18 mouse cellular contexts compared by ENCODE assay signal in genomic region chr10:84722711-84723110, GRCm38 (mm10). TPM values are rescaled to one million over a fixed set of nuclear protein-coding genes. Genes with fewer than 3 reads are reported as not detected.
DNase-seq lines count a peak whose midpoint lies in the region; ATAC-seq lines count a peak whose summit lies in the region.
"Had no signal": no experiment of that assay in that cellular context is flagged by ENCODE, and none has a peak within 500 bp of the region (broad histone marks: within the 10 kb centered on the region; RNA-seq: fewer than 3 reads in every experiment).

No protein-coding gene starts in this region.

- 0 out of 2 replicates have a peak overlapping the region, but pooled peaks have one; percentile 5 for H3K9ac ChIP-seq in heart, embryonic 11.5 days (ENCODE audit: low read depth, low read length)
- no peak overlapping the region for H3K9ac ChIP-seq in heart, embryonic 12.5 days
- no peak overlapping the region; the same call in 1 of the 2 replicates for H3K9ac ChIP-seq in midbrain, embryonic 11.5 days (ENCODE audit: low read length)
- no peak overlapping the region for H3K9ac ChIP-seq in midbrain, embryonic 16.5 days (ENCODE audit: low read depth, low read length)
- no peak overlapping the region for H3K9ac ChIP-seq in midbrain, embryonic 13.5 days (replicated peaks)
- H3K9ac ChIP-seq: forebrain, embryonic 13.5 days; heart, embryonic 15.5 days had no signal

- H3K27me3 ChIP-seq in heart, embryonic 11.5 days (ENCODE audit: control insufficient read depth, insufficient read depth, low read length), result no peaks in the 10 kb centered on the region
- H3K27me3 ChIP-seq in heart, embryonic 12.5 days (replicated peaks), result no peaks in the 10 kb centered on the region
- H3K27me3 ChIP-seq in midbrain, embryonic 11.5 days (ENCODE audit: control insufficient read depth, insufficient read depth, low read length), result no peaks in the 10 kb centered on the region
- H3K27me3 ChIP-seq in midbrain, embryonic 16.5 days (ENCODE audit: control insufficient read depth, insufficient read depth, low read depth, low read length), result no peaks in the 10 kb centered on the region
- H3K27me3 ChIP-seq in midbrain, embryonic 13.5 days, result no peaks in the 10 kb centered on the region
- H3K27me3 ChIP-seq: forebrain, embryonic 13.5 days; heart, embryonic 15.5 days had no signal

- no peak for ATAC-seq in heart, embryonic 11.5 days (replicated peaks; ENCODE audit: insufficient number of reproducible peaks, low FRiP score, low TSS enrichment)
- ATAC-seq in heart, embryonic 12.5 days (ENCODE audit: insufficient number of reproducible peaks, low FRiP score), result no peak
- no peak for ATAC-seq in midbrain, embryonic 11.5 days (ENCODE audit: low FRiP score)
- ATAC-seq in midbrain, embryonic 16.5 days, result no peak
- ATAC-seq in midbrain, embryonic 13.5 days, result peak; percentile 50; the same call in 1 of the 2 replicates
- no peak for ATAC-seq in activated CD4-positive, CD25-positive, alpha-beta regulatory T cell, adult 4 months
- ATAC-seq: forebrain, embryonic 13.5 days; hindbrain, postnatal 0 days had no signal

- no peaks in the 10 kb centered on the region for H3K4me1 ChIP-seq in heart, embryonic 11.5 days (ENCODE audit: control insufficient read depth, insufficient read depth, low read length)
- no peaks in the 10 kb centered on the region for H3K4me1 ChIP-seq in heart, embryonic 12.5 days (replicated peaks)
- H3K4me1 ChIP-seq in midbrain, embryonic 11.5 days (ENCODE audit: control insufficient read depth, insufficient read depth, low read length), result peaks cover 11% of the 10 kb centered on the region
- H3K4me1 ChIP-seq in midbrain, embryonic 16.5 days (ENCODE audit: control insufficient read depth, insufficient read depth, low read length), result 0 out of 2 replicates have a peak, but pooled peaks cover 2% of the 10 kb centered on the region
- H3K4me1 ChIP-seq in midbrain, embryonic 13.5 days (replicated peaks), result peaks cover 16% of the 10 kb centered on the region
- H3K4me1 ChIP-seq: heart, embryonic 15.5 days had no signal

- 88% methylated on average over 12 of the region's 12 CpGs for WGBS in heart, embryonic 11.5 days (ENCODE audit: insufficient replicate concordance)
- 91% methylated on average over 12 of the region's 12 CpGs for WGBS in heart, embryonic 12.5 days
- 86% methylated on average over 12 of the region's 12 CpGs for WGBS in midbrain, embryonic 11.5 days
- WGBS in midbrain, embryonic 16.5 days, result 51% methylated on average over 12 of the region's 12 CpGs
- WGBS in midbrain, embryonic 13.5 days, result 62% methylated on average over 12 of the region's 12 CpGs

- peak; percentile 80 for DNase-seq in midbrain, embryonic 11.5 days (ENCODE audit: low spot score, missing footprints)
- no peak for DNase-seq in ovary, postnatal 10 days (ENCODE audit: low spot score)
- DNase-seq: adrenal gland, postnatal 14 days; cerebellum, adult 2 months; cerebellum, postnatal 10 days; gastrocnemius, postnatal 36 days; heart, adult 11 months; heart, postnatal 14 days had no signal

- peaks cover 8% of the 10 kb centered on the region for H3K36me3 ChIP-seq in heart, embryonic 11.5 days (ENCODE audit: control insufficient read depth, insufficient read depth, low read length)
- peaks cover 69% of the 10 kb centered on the region for H3K36me3 ChIP-seq in heart, embryonic 12.5 days
- no peaks in the 10 kb centered on the region for H3K36me3 ChIP-seq in midbrain, embryonic 11.5 days (ENCODE audit: control insufficient read depth, insufficient read depth, low read length)
- H3K36me3 ChIP-seq in midbrain, embryonic 16.5 days (ENCODE audit: control insufficient read depth, insufficient read depth, low read length), result peaks cover 15% of the 10 kb centered on the region
- peaks cover 52% of the 10 kb centered on the region for H3K36me3 ChIP-seq in midbrain, embryonic 13.5 days

- H3K9me3 ChIP-seq in heart, embryonic 11.5 days (replicated peaks; ENCODE audit: control insufficient read depth, low read length), result no peaks in the 10 kb centered on the region
- H3K9me3 ChIP-seq in heart, embryonic 12.5 days (replicated peaks), result no peaks in the 10 kb centered on the region
- H3K9me3 ChIP-seq in midbrain, embryonic 11.5 days (ENCODE audit: control insufficient read depth, low read length), result no peaks in the 10 kb centered on the region
- H3K9me3 ChIP-seq in midbrain, embryonic 16.5 days (replicated peaks; ENCODE audit: control insufficient read depth, low read length, poor library complexity, severe bottlenecking), result no peaks in the 10 kb centered on the region
- H3K9me3 ChIP-seq in midbrain, embryonic 13.5 days, result no peaks in the 10 kb centered on the region
- H3K9me3 ChIP-seq: embryonic facial prominence, embryonic 10.5 days; forebrain, embryonic 13.5 days; heart, embryonic 15.5 days had no signal

- no peak overlapping the region for H3K4me2 ChIP-seq in heart, embryonic 11.5 days
- no peak overlapping the region for H3K4me2 ChIP-seq in heart, embryonic 12.5 days
- no peak overlapping the region for H3K4me2 ChIP-seq in midbrain, embryonic 11.5 days
- H3K4me2 ChIP-seq in midbrain, embryonic 16.5 days (ENCODE audit: low read length), result no peak overlapping the region
- no peak overlapping the region for H3K4me2 ChIP-seq in midbrain, embryonic 13.5 days (replicated peaks)
- H3K4me2 ChIP-seq: forebrain, embryonic 13.5 days; heart, embryonic 15.5 days had no signal

- H3K27ac ChIP-seq in heart, embryonic 11.5 days (ENCODE audit: low read depth, low read length), result no peak overlapping the region
- H3K27ac ChIP-seq in heart, embryonic 12.5 days (ENCODE audit: poor library complexity, severe bottlenecking), result no peak overlapping the region
- H3K27ac ChIP-seq in midbrain, embryonic 11.5 days (ENCODE audit: low read depth, low read length), result no peak overlapping the region
- H3K27ac ChIP-seq in midbrain, embryonic 16.5 days (ENCODE audit: low read length), result no peak overlapping the region
- H3K27ac ChIP-seq in midbrain, embryonic 13.5 days, result 0 out of 2 replicates have a peak overlapping the region, but pooled peaks have one; percentile 17
- H3K27ac ChIP-seq: embryonic facial prominence, embryonic 10.5 days; forebrain, embryonic 13.5 days; heart, embryonic 15.5 days; hindbrain, postnatal 0 days had no signal

- H3K4me3 ChIP-seq in heart, embryonic 11.5 days (ENCODE audit: low read depth, low read length), result no peak overlapping the region
- no peak overlapping the region for H3K4me3 ChIP-seq in heart, embryonic 12.5 days
- H3K4me3 ChIP-seq in midbrain, embryonic 11.5 days (ENCODE audit: low read depth, low read length), result no peak overlapping the region
- no peak overlapping the region for H3K4me3 ChIP-seq in midbrain, embryonic 16.5 days (ENCODE audit: low read depth, low read length)
- H3K4me3 ChIP-seq in midbrain, embryonic 13.5 days (replicated peaks), result no peak overlapping the region
- H3K4me3 ChIP-seq: embryonic facial prominence, embryonic 10.5 days; forebrain, embryonic 13.5 days; heart, embryonic 15.5 days had no signal

RNA-seq across cellular contexts. Expression of gene Rfx4, which starts 33.2 kb away (rescaled TPM):
- polyA plus RNA-seq in heart, embryonic 11.5 days (2014; fragmentation: Nextera tagmentation; extraction: Ambion mirVana), result not detected in 2 replicates
- polyA plus RNA-seq in heart, embryonic 12.5 days (2016; fragmentation: Nextera tagmentation; extraction: Ambion mirVana), result 0.19 and 0.42 TPM in 2 replicates
- polyA plus RNA-seq in midbrain, embryonic 11.5 days (2014; fragmentation: Nextera tagmentation; extraction: Ambion mirVana), result 64.7 and 68.0 TPM in 2 replicates
- 12.6 and 13.9 TPM in 2 replicates for polyA plus RNA-seq in midbrain, embryonic 16.5 days (2015; fragmentation: Nextera tagmentation; extraction: Ambion mirVana)
- 29.0 and 34.3 TPM in 2 replicates for polyA plus RNA-seq in midbrain, embryonic 13.5 days (2015; fragmentation: Nextera tagmentation; extraction: Ambion mirVana)
- polyA plus RNA-seq in activated CD4-positive, CD25-positive, alpha-beta regulatory T cell, adult 4 months (2017; shearing (Covaris generic)), result not detected
- polyA plus RNA-seq: C2C12; heart, embryonic 15.5 days had no signal
